Mouse (Mus musculus) embryonic facial prominence, embryonic 15.5 days (tissue): ENCODE measurements around the gene Hyou1. TPM values are rescaled to one million over a fixed set of nuclear protein-coding genes. Genes with fewer than 3 reads are reported as not detected.
A peak's percentile ranks its signal among the peaks of the same experiment; 100 is the strongest.

Experiments used
- ATAC-seq: fragments of 200-750 bp; cut with Nextera tagmentation; 2 replicates; pipeline ENCODE4 v1.8.0; 2017; ENCODE audit warnings: low read depth, moderate TSS enrichment; ENCODE audit not compliant: insufficient number of reproducible peaks, low FRiP score, low TSS enrichment
- H3K27ac ChIP-seq: fragments of 300-500 bp; sonication (generic); replicated peaks from 2 replicates; pipeline ENCODE4 v1.5.1; 2015; ENCODE audit warnings: mild to moderate bottlenecking, inconsistent platforms
- H3K27me3 ChIP-seq: fragments of 300-500 bp; sonication (generic); 2 replicates; pipeline ENCODE4 v1.6.1; 2015; ENCODE audit warnings: inconsistent platforms
- H3K36me3 ChIP-seq: fragments of 300-500 bp; sonication (generic); 2 replicates; pipeline ENCODE4 v1.6.1; 2015; ENCODE audit warnings: mild to moderate bottlenecking, inconsistent platforms
- H3K4me1 ChIP-seq: fragments of 300-500 bp; sonication (generic); 2 replicates; pipeline ENCODE4 v1.6.1; 2015; ENCODE audit warnings: inconsistent platforms
- H3K4me2 ChIP-seq: fragments of 300-500 bp; sonication (generic); replicated peaks from 2 replicates; pipeline ENCODE4 v1.6.1; 2015; ENCODE audit warnings: mild to moderate bottlenecking, inconsistent platforms
- H3K4me3 ChIP-seq: fragments of 300-500 bp; sonication (generic); replicated peaks from 2 replicates; pipeline ENCODE4 v1.5.1; 2015; ENCODE audit warnings: mild to moderate bottlenecking, inconsistent platforms
- H3K9ac ChIP-seq: fragments of 300-500 bp; sonication (generic); 2 replicates; pipeline ENCODE4 v1.6.1; 2015; ENCODE audit warnings: inconsistent platforms
- H3K9me3 ChIP-seq: fragments of 300-500 bp; sonication (generic); replicated peaks from 2 replicates; pipeline ENCODE4 v1.6.1; 2016; ENCODE audit warnings: inconsistent platforms
- WGBS: fragments of 180-500 bp; shearing (Covaris S2); methylation state at CpG from one replicate; pipeline ENCODE4 v1.1.7; 2015; 5-methylcytosine and 5-hydroxymethylcytosine counted together
- polyA plus RNA-seq: library from polyadenylated mRNA; unstranded; fragments of >200 nt; fragmentation: Nextera tagmentation; extraction: Ambion mirVana; gene quantifications from 2 replicates; pipeline ENCODE4 v1.2.1, GENCODE M21; 2015

Gene Hyou1
- polyA plus RNA-seq, 1 experiment from 2014 or later, result 31.1 TPM

DNA sequence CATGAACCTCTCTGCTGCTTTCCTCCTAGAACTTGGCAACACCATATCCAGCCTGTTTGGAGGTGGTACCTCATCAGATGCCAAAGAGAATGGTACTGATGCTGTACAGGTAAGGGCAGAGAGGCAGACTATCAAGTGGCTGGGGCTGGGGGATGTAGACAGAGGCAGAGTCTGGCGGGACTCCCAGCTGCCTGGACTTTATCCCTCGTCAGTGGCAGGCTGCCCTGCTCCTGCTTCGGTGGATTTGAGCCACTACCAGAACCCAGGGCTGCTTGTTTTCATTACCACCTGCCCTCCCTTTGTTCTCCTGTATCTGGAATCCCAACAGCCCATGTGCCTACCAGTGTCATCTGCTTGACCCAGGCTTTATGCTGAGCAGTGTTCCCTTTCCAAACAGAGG is 7.9 kb downstream of the Hyou1 start:
- Histone ChIP-seq H3K4me2 (no peak overlapping the region), H3K27me3 (no peaks in the 10 kb centered on the region), H3K4me1 (no peaks in the 10 kb centered on the region), H3K36me3 (peaks cover 97% of the 10 kb centered on the region), H3K27ac (no peak overlapping the region), H3K4me3 (no peak overlapping the region), H3K9ac (no peak overlapping the region), H3K9me3 (no peaks in the 10 kb centered on the region)
- 78% methylated on average over 3 of the region's 3 CpGs for WGBS
- ATAC-seq, result no peak

DNA sequence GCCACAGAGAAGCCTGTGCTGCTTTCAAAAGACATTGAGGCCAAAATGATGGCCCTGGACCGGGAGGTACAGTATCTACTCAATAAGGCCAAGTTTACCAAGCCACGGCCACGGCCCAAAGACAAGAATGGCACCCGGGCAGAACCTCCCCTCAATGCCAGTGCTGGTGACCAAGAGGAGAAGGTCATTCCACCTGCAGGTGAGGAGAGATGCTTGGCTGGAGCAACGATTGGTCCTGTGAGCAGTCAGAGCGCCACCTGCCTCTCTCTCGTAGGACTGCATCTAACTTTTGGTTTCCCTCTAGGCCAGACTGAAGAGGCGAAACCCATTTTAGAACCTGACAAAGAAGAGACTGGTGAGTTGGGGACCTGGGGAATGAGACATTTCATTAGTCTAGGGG is 10.0 kb downstream of the Hyou1 start:
- WGBS, result 62% methylated on average over 8 of the region's 8 CpGs
- Histone ChIP-seq H3K9me3 (no peaks in the 10 kb centered on the region), H3K36me3 (peaks cover 78% of the 10 kb centered on the region), H3K4me3 (no peak overlapping the region), H3K4me2 (no peak overlapping the region), H3K27ac (no peak overlapping the region), H3K27me3 (no peaks in the 10 kb centered on the region), H3K9ac (no peak overlapping the region), H3K4me1 (no peaks in the 10 kb centered on the region)
- no peak for ATAC-seq

DNA sequence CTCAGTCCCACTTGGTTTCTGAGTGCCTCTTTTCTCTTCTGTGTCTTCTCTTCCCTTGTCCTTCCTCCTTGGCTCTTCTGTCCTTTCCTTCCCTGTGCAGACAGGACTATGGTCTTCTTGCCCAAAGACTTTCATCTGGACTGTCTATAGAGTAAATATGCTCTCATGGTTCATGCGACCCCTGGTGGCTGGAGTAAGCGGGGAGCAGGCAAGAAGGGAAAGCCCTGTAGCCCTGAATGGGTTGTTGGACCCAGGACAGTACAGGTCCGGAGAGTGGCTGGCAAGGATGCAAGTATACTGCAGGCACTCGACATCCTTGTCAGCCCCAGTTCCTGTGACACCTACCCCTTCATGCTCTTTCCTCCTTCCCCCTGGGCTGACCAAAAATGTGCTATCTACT is 12.2 kb downstream of the Hyou1 start:
- H3K9ac ChIP-seq, result no peak overlapping the region
- H3K4me1 ChIP-seq, result no peaks in the 10 kb centered on the region
- H3K4me2 ChIP-seq, result no peak overlapping the region
- peaks cover 56% of the 10 kb centered on the region for H3K36me3 ChIP-seq
- ATAC-seq, result peak; percentile 31; the same call in 1 of the 2 replicates
- no peaks in the 10 kb centered on the region for H3K27me3 ChIP-seq
- WGBS, result 40% methylated on average over 4 of the region's 4 CpGs
- no peak overlapping the region for H3K27ac ChIP-seq
- H3K9me3 ChIP-seq, result no peaks in the 10 kb centered on the region
- H3K4me3 ChIP-seq, result no peak overlapping the region

DNA sequence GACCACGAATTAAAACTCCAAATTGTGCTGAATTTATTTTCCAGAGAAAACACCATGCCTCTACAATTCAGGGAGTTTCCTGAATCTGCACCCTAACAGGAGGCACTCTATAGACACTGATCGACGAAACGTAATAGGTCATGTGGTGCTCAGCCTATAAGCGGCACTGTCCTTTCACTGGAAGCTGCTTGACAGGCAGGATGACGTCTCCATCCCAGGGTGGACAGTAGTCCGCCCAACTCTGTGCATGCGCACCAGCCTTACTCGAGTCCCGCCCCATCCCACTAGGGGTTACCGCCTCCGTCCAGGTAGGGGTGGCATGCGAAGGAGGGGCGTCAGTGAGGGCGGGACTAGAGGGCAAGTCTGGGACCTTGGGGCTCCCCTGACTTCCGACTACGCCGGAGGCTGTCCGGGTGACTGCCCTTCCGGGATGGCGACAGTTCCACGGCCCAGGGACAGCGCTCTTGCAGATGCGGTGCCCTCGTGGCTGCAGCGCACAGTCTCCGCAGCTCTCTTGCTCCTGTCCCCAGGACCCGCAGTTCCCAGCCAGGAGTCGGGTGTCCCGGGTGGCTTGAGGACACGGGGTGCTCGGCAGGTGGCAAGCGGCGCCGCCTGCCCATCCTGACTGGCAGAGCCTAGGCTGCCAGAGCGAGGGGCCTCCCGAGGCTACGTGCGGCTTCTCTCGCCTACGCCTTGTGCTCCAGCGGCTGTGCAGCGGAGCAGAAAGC is 17.6 kb downstream of the Hyou1 start, which contains the start of gene Slc37a4:
TSS of gene Slc37a4 (plus strand) at position 169 of the 728 bp plus-strand sequence.
- Histone ChIP-seq H3K4me1 (peaks cover 20% of the 10 kb centered on the region), H3K9ac (peak within 1 kb of the TSS; percentile 83), H3K27ac (peak within 1 kb of the TSS; percentile 76), H3K9me3 (no peaks in the 10 kb centered on the region), H3K27me3 (no peaks in the 10 kb centered on the region), H3K4me3 (peak within 1 kb of the TSS; percentile 58), H3K4me2 (peak within 1 kb of the TSS; percentile 95), H3K36me3 (peaks cover 31% of the 10 kb centered on the region)
- peak; percentile 98 for ATAC-seq
- WGBS, result under 1% methylated on average over 43 of the region's 43 CpGs

DNA sequence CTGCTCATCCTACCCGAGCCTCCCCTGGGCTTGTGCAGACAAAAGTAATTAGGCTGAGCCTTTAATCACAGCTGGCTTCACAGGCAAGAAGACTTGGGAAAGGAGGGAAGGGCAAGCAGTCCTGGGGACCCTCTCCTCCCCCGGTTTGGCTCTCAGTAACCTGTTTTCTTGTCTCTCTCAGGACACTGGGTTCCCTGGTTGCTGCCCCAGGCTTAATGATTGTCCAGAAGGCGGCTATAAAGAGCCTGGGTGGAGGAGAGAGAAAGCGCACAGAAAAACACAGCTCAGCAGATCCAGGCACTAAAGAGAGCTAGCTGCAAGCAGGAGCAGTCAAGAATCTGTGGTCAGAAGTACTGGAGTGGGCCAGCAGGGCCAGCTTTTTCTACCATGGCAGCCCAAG is 18.8 kb downstream of the Hyou1 start:
- H3K36me3 ChIP-seq, result peaks cover 39% of the 10 kb centered on the region
- H3K4me2 ChIP-seq, result peak overlapping the region; percentile 95
- H3K4me1 ChIP-seq, result peaks cover 20% of the 10 kb centered on the region
- no peak overlapping the region for H3K27ac ChIP-seq
- no peak for ATAC-seq
- no peaks in the 10 kb centered on the region for H3K9me3 ChIP-seq
- WGBS, result 25% methylated on average over 4 of the region's 4 CpGs
- no peak overlapping the region for H3K9ac ChIP-seq
- H3K4me3 ChIP-seq, result peak overlapping the region; percentile 58
- H3K27me3 ChIP-seq, result no peaks in the 10 kb centered on the region

DNA sequence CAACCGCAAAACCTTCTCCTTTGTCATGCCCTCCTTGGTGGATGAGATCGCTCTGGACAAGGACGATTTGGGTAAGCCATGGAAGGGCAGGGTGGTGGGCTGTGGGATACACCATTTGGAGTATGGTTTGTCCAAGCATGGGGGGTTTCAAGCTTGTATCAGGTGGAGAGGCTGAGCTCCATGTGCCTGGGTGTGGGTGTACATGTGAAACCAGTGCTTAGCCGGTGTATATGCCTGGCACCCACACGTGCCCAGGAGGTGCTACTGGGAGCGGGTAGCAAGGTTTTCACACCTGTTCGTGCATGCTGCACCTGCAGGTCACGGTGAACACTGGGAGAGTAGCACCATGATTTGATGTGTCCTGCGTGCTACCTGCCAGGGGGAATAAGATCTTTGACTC is 19.3 kb downstream of the Hyou1 start:
- 0 out of 2 replicates have a peak overlapping the region, but pooled peaks have one; percentile 58 for H3K4me3 ChIP-seq
- peaks cover 44% of the 10 kb centered on the region for H3K36me3 ChIP-seq
- H3K27ac ChIP-seq, result no peak overlapping the region
- WGBS, result 78% methylated on average over 9 of the region's 9 CpGs
- no peak for ATAC-seq
- H3K9ac ChIP-seq, result no peak overlapping the region; the same call in 1 of the 2 replicates
- no peaks in the 10 kb centered on the region for H3K27me3 ChIP-seq
- H3K4me1 ChIP-seq, result peaks cover 20% of the 10 kb centered on the region
- no peak overlapping the region for H3K4me2 ChIP-seq
- no peaks in the 10 kb centered on the region for H3K9me3 ChIP-seq

DNA sequence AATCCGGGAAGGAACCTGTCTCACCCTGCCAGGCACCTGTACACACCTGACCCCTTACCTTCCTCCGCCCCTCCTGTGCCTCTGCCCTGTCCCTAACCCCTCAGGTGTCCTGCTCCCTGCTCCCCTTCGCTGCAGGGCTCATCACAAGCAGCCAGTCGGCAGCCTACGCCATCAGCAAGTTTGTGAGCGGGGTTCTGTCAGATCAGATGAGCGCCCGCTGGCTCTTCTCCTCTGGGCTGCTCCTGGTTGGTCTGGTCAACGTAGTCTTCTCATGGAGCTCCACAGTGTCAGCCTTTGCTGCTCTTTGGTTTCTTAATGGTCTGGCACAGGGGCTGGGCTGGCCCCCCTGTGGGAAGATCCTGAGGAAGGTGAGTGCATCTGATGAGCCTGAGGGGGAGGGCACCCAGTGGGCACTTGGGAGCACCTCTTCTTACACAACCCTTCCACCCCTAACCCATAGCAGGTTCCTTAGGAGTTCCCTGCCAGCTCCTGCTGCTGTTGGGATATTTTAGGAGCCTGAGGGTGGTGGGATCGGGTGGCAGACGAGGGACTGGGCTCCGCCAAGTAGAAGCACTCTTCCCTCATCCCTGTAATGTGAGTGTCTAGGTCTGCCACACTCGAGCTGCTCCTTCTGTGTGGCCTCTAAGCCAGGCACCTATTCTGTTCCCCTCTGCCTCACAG is 20.0 kb downstream of the Hyou1 start:
- H3K36me3 ChIP-seq, result peaks cover 50% of the 10 kb centered on the region

DNA sequence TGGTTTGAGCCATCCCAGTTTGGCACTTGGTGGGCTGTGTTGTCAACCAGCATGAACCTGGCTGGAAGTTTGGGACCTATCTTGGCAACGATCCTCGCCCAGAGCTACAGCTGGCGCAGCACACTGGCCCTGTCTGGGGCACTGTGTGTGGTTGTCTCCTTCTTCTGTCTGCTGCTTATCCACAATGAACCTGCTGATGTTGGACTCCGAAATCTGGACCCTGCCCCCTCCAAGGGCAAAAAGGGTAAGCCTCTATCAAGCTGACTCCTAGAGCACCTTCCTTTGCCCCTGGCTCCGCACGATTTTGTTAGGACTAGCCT is 20.5 kb downstream of the Hyou1 start:
- no peak overlapping the region for H3K27ac ChIP-seq
- no peaks in the 10 kb centered on the region for H3K27me3 ChIP-seq
- H3K9me3 ChIP-seq, result no peaks in the 10 kb centered on the region
- 93% methylated on average over 6 of the region's 6 CpGs for WGBS
- peaks cover 54% of the 10 kb centered on the region for H3K36me3 ChIP-seq
- H3K4me1 ChIP-seq, result peaks cover 20% of the 10 kb centered on the region
- no peak overlapping the region for H3K9ac ChIP-seq
- no peak overlapping the region for H3K4me2 ChIP-seq
- H3K4me3 ChIP-seq, result no peak overlapping the region
- no peak for ATAC-seq

More for the DNA sequence above, 20.0 kb downstream of the Hyou1 start:
- no peak for ATAC-seq
- no peak overlapping the region for H3K9ac ChIP-seq
- H3K4me1 ChIP-seq, result peaks cover 20% of the 10 kb centered on the region
- no peak overlapping the region for H3K27ac ChIP-seq
- H3K9me3 ChIP-seq, result no peaks in the 10 kb centered on the region
- H3K27me3 ChIP-seq, result no peaks in the 10 kb centered on the region
- WGBS, result 66% methylated on average over 13 of the region's 13 CpGs
- H3K4me3 ChIP-seq, result no peak overlapping the region
- no peak overlapping the region for H3K4me2 ChIP-seq

DNA sequence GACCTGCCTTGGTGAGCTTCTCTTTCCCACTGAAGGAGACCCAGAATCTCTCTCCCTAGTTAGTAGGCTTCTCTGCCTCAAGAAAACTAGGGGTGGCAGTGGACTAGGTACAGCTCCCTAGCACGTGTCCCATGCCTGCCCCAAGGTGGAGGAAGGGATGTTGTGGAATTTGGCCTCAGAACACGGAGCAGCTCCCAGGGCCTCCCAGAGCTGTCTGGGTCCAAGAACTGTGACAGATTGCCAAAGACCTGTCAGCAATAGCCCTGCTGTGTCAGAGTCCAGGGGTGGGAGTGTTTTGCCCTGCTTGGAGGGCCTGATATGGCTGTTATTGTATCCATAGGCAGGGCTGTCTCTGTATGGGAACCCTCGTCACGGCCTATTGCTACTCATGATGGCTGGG is 21.8 kb downstream of the Hyou1 start:
- Histone ChIP-seq H3K9me3 (no peaks in the 10 kb centered on the region), H3K4me2 (no peak overlapping the region), H3K27ac (no peak overlapping the region), H3K4me1 (peaks cover 23% of the 10 kb centered on the region), H3K9ac (no peak overlapping the region), H3K36me3 (peaks cover 62% of the 10 kb centered on the region), H3K27me3 (no peaks in the 10 kb centered on the region), H3K4me3 (no peak overlapping the region)
- no peak for ATAC-seq
- WGBS, result 81% methylated on average over 4 of the region's 4 CpGs

DNA sequence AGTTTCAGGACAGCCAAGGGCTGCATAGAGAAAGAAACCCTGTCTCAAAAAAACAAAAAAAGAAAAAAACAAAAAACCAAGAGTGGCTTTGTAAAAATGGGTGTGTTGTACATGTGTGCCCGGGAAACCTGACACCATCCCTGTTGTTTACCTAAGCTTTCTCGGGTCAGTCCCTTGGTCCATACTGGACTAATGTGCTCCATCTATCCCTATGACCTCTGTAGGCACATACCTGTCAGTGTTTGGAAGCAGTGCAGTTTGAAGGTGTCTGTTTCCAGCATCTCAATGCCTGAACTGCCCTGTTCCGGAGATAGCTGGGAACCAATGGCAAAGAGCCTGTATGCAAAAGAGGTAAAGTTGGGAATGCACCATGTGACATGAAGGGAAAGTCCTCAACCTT is 25.7 kb downstream of the Hyou1 start:
- WGBS, result 73% methylated on average over 3 of the region's 3 CpGs
- no peak for ATAC-seq
- no peak overlapping the region for H3K4me3 ChIP-seq
- H3K27me3 ChIP-seq, result no peaks in the 10 kb centered on the region
- no peak overlapping the region for H3K4me2 ChIP-seq
- H3K9me3 ChIP-seq, result no peaks in the 10 kb centered on the region
- H3K27ac ChIP-seq, result no peak overlapping the region
- H3K9ac ChIP-seq, result no peak overlapping the region
- peaks cover 13% of the 10 kb centered on the region; the same call in 1 of the 2 replicates for H3K4me1 ChIP-seq
- H3K36me3 ChIP-seq, result peaks cover 65% of the 10 kb centered on the region

DNA sequence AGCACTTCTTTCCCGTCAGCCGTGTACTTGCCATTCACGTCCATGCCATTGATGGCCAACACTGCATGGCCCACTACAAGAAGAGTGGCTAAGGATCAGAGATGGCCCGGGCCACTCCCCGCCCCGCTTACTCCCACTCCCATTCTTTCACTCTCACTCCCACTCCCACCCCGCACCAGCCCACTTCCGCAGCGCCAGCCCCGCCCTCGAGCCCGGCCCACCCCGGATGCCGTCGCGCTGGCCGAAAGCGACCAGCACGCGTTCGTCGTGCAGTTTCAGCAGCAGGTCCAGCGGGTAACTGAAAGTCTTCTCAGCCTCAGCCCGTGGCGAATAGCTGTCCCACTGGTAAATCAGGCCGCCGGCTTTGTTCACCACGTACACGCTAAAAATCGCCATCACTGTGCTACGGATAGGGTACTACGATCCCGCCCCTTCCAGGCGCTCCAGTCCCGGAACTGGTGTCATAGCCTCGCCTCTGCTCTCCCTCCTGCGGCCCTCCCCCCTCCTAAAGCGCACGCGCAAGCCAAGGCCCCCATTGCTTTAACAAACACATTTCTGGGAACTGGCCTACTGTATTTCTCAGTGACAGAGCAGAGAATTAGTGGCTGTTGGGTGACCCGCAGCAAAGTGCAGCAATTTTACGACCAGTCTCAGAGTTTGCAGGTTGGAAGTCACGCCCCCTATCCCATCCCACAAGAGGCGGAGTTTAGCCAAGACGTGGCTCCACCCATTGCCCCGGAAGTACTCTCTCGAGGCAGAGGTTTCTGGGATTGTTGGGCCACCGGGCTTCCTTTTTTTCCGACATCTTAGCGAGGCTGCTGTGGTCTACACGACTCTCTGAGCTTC is 27.8 kb downstream of the Hyou1 start, which contains the start of the genes Rps25 and Trappc4:
TSS of gene Rps25 (plus strand) at position 234 of the 846 bp plus-strand sequence.
TSS of gene Trappc4 (minus strand) at position 695 of the 846 bp plus-strand sequence.
- WGBS, result under 1% methylated on average over 51 of the region's 51 CpGs
- peak within 1 kb of the TSS; percentile 78 for H3K9ac ChIP-seq
- peak; percentile 93 for ATAC-seq
- peak within 1 kb of the TSS; percentile 65 for H3K4me2 ChIP-seq
- H3K9me3 ChIP-seq, result no peaks in the 10 kb centered on the region
- H3K27ac ChIP-seq, result peak within 1 kb of the TSS; percentile 99
- peaks cover 13% of the 10 kb centered on the region; the same call in 1 of the 2 replicates for H3K4me1 ChIP-seq
- H3K36me3 ChIP-seq, result peaks cover 66% of the 10 kb centered on the region
- peak within 1 kb of the TSS; percentile 88 for H3K4me3 ChIP-seq
- no peaks in the 10 kb centered on the region for H3K27me3 ChIP-seq
